Mouse (Mus musculus): Measurements from ENCODE around the gene Gng10.

GRCm38 (mm10) chr4:59000614-59001013, 34.3 kb upstream of the Gng10 start:
- TF ChIP-seq POLR2A (IDR thresholded peaks at IDR 0.05; ENCODE audit: low read depth, low read length) (no peak), CTCF (IDR thresholded peaks at IDR 0.05; ENCODE audit: extremely low read depth, insufficient read length, insufficient replicate concordance, low read depth, low read length) (peak; percentile 54; the same call in 1 of the 2 replicates)

Measured in small intestine, adult 2 months (tissue).